Mouse (Mus musculus) mouse embryonic stem cell (cell line): ENCODE data around the gene Scn1b.

Experiments
- in situ Hi-C, 2 experiments: fragments of 300-500 bp; cut with MboI; formaldehyde crosslinking; loops; 1 replicate in 1 of 2; 3 replicates in 1 of 2; pipeline ENCODE4 v1.14.3; 2019 to 2020; ENCODE audit warnings: low sequenced_read_pairs in 2 of 2, low pct_unique_long_range_greater_than_20kb in 1 of 2, mixed read lengths in 1 of 2; ENCODE audit not compliant: unreplicated experiment in 1 of 2

The Scn1b gene

DNA sequence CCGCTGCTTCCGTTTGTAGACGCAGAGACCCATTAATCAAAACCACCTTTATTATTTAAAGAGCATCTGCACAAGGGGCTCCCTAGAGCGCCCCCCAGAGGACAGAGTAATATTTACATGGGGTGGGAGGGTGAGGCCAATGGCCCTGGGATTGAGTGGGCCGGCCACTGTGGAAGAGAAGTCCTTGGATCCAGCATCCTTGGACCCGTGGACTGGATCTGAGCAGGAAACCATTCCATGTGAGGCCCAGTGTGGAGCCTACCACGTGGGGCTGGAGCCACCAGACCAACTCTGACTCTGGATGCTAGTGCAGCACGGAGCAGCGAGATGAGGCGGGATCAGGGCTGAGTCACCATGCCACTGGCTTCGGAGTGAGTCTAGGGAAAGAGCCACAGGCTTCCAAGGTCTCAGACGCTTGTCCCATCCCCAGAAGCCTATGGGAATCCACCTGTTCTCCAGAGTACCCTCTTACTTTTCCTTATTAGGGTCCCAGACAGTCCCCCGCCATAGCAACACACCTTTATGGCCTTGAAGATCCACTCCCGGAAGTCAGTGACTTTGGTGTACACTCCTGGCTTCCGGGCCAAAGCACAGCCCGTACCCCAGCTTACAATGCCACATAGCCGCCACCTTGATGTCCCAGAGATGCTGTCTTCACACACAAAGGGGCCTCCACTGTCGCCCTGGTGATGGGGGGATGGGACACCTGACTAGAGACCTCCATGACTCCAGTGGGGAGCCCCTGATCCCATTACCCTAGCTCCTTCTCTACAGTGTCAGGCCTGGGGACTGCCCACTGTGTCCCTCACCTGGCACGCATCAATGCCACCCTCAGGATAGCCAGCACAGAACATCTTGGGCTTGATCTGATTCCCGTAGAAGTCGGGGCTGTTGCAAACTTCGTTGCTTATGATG is 27.8 kb downstream of the Scn1b start:
- in situ Hi-C loops, result loop anchor here in 1 of 2 experiments (10.0 kb wide), 1 partner anchor 124 kb away; the partner anchor contains the start of genes Fam187b and Lsr

DNA sequence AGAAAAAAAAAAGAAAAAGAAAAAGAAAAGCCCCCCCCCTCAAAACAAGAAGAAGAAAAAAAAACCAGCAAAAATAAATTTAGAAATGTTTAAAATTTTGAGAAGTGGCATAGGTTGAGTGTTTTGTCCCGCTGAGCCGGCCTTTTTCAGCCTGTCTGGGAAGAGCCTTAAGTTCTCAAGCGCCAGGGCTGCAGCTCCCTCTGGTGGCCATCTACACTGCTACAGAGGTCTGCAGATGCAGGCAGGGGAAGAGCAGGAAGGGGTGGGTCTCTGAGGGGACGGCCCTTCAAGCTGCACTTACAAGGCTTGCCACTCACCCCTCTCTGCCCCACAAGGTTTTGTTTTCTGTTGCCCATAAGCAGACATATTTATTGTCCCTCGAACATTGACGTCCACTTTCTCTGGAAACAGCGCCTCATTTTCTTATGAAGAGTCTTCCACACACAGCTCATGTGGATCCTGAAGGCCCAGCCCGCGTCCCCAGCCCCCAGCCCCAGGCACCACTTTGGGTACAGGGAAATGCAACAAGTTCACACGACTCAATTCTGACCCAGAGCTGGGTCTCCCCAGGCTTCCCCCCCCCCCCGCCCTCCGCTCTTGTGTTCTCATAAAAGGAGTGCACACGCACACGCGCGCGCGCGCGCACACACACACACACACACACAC is 29.1 kb downstream of the Scn1b start:
- in situ Hi-C loops, result loop anchor here in 1 of 2 experiments (10.0 kb wide), 1 partner anchor 123 kb away; the partner anchor contains the start of genes Fam187b and Lsr

DNA sequence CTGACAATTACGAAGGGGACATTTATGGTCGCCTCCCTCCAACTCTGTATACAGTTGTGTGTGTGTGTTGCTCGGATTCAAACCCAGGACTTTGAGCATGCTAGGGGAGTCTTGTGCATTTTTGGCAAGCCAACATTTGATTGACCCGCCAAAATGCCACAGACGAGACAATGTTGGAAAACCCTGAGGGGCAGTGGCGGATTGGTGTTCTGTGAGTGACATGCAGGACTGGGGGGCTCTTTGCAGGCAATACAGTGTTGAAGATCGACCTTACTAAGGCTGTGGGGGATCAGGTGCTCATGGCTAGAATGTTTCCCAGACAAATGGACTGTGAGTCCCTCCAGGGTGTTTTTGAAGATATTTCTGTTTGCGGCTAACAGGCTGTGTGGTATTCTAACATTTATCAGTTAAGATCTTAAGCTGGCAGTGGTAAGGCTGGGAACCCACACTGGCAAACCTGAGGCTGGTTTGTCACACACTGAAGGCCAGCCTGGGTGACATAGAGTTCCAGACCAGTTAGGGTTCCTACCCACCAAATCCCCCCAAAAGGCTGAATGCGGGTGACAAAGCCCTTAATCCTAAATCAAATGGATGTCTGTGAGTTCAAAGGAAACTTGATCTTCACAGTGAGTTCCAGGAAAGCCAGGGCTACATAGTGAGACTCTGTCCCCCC is 29.8 kb downstream of the Scn1b start:
- in situ Hi-C loops, result loop anchor here in 1 of 2 experiments (10.0 kb wide), 1 partner anchor 122 kb away; the partner anchor contains the start of genes Fam187b and Lsr

DNA sequence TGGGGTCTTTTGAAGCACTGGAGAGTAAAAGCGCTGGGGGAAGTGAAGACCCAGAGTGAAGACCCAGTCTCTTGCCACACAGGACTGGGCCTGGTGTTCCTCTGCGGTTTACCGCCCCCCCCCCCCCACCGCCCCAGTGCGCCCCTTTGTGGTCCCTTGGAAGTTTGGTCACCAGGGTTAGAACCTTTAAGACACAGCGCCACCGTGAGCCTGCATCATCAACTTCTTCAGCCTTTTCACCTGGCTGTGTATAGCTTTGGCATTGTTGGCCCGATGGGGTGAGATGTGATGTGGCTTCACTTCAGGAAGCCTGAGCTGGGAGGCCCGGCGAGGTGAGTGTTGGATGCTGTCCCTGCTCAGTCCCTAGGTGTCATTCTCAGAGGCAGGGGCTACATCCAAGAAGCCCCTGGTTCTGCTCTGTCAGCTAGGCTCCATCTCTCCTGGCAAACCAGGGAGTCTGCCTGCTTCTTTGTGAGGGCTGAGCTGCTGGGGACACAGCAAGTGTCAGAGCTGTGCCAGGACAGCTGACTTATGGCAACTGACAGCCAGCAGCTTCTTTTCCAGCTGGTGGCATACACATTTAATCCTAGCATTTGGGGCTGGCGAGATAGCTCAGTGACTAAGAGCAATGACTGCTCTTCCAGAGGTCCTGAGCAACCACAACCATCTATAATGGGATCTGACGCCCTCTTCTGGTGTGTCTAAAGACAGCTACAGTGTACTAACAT is 31.9 kb downstream of the Scn1b start:
- in situ Hi-C loops, result loop anchor here in 1 of 2 experiments (10.0 kb wide), 1 partner anchor 120 kb away; the partner anchor contains the start of genes Fam187b and Lsr

DNA sequence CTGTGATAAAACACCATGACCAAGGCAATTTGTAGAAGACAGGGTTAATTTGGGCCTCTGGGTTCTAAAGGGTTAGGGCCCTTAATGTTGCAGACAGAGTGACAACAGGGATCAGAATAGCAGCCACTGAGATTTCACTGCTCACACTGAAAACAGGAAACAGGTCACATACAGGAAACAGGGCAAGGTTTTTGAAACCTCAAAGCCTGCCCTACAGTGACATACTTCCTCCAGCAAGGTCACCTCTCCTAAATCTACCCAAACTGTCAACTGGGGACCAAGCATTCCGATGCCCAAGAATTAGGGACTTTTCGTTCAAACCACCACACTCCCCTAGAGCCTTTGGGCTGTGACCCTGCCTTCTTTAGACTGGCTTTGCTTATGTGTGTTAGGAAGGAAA is 37.1 kb downstream of the Scn1b start:
- in situ Hi-C loops, result loop anchor here in 1 of 2 experiments (10.0 kb wide), 1 partner anchor 115 kb away; the partner anchor contains the start of genes Fam187b and Lsr

DNA sequence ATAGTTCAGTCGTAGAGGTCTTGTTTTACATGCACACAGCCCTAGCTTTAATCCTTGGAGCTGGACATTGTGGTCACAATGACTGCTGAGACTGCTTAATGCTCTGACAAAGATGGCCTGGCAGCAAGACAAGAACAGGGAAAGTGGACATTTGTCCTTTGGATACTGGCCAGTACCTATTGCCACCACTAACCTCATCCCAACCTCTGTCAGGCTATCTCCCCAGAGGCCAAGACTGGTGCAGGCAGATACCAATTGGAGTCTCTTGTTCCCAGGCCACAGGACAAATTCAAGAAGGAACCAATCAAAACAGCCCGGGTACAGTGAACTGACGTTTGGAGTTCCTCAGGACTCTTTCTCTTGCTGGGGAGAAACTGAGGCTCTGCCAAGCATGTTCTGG is 38.6 kb downstream of the Scn1b start:
- in situ Hi-C loops, result no loop called here

DNA sequence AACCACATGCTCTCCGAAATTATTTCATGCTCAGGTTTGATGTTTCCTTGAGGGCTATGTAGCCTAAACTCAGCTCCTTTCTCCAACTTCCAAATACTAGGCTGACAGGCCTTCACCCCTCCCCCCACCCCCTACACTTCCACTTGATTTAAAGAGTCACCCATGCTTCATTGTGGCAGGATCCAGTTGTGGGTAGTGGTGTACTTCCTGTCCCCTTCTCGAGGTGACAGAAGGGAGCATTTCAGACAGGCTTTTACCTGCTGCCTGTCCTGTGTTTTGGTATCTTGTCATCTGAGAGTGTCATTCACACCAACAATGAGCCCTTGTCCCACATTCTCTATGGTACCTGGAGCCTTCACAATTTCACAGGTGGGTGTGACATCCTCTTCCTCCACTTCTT is 39.5 kb downstream of the Scn1b start:
- in situ Hi-C loops, result no loop called here

DNA sequence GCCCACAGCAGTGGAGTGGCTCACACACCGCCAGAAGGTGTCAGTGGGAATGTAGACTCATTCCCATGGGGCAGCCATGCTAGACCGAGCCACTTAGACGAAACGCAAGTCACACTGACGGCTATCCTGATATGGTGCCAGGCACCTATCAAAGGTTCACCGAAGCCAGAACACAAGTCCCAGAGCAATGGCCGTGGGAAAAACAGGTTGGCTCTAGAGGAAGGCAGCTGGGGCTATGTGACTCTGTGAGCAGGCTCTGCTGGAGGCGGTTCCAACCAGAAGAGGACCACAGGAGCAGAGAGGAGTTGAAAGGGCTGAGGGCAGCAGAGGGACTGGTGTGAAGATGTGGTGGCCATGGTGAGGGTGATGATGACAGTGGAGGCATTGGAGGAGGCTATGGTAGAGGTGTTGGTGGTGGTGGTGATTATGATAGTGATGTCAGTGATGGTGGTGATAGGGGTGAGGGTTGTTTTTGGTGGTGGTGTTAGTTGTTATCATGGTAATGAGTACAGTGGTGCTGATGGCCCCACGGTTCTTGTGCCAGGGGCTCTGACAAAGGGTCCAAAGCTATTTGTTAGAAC is 40.5 kb downstream of the Scn1b start:
- in situ Hi-C loops, result no loop called here

DNA sequence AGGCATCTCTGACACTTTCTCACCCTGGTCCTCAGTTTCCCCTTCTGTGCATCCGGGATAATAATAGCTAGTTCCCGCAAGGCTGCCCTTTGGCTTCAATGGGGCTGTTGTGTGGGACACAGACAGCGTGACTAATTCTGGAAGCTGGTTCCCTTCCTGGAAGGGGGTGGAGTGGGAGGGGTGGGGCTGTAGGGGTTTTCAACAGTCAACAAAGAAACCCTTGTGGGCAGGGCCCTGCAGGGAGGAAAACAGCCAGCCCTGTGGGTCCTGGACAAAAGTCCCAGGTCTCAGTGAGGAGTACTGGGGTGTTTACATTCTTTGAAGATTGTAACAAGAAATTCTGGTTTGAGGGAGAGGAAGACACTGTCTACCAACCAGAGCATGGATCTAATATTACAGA is 41.6 kb downstream of the Scn1b start:
- in situ Hi-C loops, result no loop called here

DNA sequence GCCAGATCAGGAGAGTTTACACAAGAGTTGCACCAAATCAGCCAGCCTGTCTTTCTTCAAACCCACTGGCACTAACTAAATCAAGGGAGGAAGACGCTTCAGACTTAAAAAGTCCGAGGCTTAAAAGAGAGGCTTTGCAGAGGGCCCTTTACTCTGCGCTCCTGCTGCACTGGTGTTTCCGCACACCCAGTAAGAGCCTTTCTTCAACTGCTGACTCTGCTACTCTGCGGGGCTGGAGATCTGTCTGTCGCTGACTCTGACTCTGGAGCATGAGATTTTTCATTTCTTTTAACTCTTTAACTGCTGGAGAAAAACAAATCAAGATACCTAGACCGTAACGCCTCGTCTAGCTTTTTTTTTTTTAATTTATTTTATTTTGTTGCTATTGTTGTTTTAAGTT is 42.7 kb downstream of the Scn1b start:
- in situ Hi-C loops, result no loop called here

DNA sequence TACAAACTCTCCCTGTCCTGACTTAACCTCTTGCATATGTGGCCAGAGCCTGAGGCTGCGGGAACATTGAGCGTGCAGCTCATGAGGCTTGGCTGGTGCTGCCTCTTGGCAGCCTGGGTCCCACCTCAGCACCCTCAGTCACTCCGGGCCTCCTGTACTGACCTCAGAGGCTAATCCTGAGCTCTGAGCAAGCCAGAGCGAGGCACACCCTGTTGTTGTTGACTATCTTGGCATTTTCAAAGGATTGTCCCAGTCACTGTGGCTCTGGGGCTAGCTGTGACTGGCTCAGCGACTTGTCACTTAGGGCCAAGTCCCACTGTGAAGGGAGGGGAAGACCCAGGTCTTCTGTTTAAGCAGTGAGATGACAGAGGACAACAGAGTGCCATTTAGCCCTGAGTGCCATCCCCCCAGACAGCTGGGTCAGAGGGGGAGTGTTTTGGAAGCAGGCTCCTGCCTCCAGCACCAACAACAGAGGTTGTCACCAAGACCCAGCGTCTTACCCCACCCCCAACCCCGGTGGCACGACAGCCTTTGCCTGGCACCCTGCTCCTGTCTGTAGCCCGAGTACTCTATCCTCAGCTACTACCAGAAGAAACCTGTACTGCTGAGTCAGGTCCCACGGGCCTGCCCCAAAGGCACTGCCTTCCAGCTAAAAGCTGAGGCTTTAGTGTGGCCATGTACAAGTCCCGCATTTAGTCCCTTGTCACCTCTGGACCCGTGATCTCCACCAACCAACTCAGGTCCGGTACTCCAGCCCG is 43.8 kb downstream of the Scn1b start:
- in situ Hi-C loops, result no loop called here

DNA sequence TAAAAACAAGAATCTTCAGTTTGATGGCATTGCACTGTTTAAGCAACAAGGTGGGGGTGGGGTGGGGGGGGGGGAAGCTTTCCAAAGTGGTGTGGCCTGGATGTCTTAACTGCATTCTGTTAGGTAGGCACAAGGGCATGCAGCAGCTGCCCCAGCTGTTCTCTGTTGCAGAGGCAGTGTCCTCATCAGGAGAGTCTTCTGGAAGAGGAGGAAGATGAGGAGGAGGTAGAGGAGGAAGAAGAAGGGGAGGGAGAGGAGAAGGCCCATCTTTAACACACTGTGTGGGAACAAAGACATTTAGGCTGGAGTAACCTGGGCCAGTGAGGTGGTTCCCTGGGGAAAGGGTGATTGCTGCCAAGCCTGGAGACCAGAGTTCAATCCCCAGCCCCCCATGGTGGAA is 44.7 kb downstream of the Scn1b start:
- in situ Hi-C loops, result no loop called here

DNA sequence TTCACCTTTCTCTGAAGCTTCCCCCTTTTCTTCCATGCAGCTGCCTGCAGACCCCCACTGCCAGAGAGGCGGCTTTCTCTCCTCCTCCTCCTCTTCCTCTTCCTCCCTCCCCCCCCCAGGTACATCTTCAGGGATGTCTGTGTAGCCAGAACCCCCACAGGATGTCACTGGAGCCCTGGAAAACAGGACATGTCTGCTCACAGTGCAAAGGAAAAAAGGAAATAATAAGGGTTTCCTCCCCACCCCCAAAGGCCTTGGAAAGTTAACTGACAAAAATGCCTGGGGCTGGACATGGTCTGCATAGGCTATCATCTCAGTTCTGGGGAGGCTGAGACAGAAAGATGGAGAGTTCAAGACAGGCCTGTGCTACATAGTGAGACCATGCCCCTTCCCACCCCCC is 45.7 kb downstream of the Scn1b start:
- in situ Hi-C loops, result no loop called here

DNA sequence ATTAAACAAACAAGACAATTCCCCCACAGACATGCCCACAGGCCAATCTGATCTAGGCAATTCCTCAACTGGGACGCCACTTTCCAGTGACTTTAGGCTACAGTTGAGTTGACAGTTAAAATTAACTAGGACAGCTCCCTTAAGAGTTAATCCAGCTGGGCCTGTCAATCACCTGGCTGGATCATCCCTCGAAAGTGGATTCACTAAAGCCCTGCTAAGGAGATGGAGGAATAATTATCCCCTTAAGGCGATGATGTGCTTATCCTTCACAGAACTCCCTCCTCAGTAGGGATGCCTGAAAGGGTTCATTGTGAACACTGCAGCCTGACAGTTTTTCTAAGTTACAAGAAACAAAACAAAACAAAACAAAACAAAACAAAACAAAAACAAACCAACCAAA is 46.2 kb downstream of the Scn1b start:
- in situ Hi-C loops, result no loop called here

DNA sequence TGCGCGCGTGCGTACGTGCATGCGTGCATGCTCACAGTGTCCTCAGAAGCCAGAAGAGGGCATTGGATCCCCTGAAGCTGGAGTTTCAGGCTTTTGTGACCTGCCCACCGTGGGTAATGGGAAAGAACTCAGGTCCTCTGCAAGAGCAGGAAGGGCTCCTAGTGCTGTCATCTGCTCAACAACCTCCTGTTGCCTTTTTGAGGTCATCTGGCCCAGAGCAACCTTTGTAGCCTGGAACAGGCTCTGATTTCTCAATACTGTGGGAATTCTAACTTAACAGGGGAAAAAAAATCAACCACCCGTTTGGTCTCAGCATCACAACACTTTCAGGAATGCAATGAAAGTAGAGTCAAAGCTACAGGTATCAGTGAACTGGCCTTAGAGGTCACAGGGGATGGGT is 47.1 kb downstream of the Scn1b start:
- in situ Hi-C loops, result no loop called here

DNA sequence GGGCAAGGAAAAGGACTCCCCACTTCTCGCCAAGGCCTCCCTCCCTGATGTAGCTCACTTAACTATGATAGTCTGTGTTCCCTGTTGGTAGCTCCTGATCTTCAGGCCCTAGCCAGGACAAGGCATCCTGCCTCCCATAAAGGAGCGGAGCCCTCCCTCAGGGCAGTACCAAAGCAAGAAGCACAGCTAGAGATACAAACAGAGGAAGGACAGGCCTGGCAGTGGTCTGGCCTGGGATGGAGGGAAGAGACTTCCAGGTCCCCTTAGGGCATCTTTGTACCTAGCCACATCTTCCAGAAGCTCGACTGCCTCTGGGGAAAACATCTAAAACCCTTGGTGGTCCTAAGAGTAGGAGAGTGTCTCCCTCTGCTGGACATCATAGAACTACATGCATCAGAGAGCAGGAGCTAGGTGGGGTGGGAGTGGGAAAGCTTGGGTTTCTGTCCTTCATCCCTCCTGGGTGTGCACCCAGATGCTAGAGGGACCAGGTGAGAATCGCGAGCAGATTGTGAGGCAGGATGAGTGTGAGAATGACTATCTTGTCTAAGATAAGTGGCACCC is 48.8 kb downstream of the Scn1b start:
- in situ Hi-C loops, result no loop called here

DNA sequence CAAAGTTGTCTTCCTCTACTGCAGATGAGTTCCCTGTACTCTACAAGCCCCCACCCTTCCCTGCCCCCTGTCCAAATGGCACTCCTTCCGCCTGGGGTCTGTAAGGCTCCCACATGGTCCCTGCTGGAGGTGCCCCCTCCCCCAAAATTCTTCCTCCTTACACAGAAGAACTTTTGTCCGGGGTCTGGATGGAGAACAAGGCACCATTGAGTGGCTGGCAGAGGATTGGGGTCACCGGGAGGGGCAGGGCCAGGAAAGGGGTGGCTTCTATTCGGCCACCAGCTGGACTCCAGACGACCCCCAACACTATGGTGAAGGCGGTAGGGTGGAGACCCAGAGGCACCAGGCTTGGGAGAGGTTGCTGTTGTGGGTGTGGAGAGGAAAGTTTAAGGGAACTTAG is 49.3 kb downstream of the Scn1b start:
- in situ Hi-C loops, result no loop called here
